9 mouse cellular contexts compared by ENCODE assay signal in the genomic region with DNA sequence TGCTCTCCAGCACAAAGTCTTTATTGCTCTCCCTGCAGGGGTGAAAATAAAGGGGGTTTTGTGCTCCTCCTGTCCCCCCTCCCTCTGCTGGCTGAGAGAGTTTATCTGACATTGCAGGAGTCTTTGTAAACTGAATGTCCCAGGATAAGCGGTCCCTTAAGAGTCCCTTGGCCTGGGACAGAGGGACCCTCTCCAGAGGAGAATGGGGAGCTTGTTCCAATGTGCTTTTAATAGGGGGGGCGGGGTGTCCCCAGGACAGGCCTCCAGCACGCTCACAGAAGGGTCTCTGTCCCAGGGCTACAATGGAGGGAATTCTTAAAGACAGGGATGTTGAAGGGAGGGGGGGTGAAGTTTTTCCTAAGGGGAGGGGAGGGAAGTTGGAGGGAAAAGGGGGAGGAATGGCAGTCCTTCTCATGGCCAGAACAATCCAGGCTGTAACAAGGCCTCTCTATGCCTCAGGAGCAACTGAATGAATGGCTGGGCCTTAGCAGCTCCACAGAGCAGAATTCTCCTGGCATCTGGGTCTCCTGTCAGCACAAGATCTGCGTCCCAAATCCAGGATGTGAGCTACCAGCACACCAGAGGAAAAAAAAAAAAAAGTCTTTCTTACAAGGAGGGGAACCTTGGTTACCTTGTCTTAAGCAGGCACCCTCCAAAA.
DNase-seq lines count a peak whose midpoint lies in the region; ATAC-seq and TF ChIP-seq lines count a peak whose summit lies in the region.
"Had no signal": no experiment of that assay in that cellular context is flagged by ENCODE, and none has a peak within 500 bp of the region (broad histone marks: within the 10 kb centered on the region; RNA-seq: fewer than 3 reads in every experiment).

No protein-coding gene starts in this region.

- peak overlapping the region; percentile 90 for H3K27ac ChIP-seq in forebrain, embryonic 10.5 days
- H3K27ac ChIP-seq in hindbrain, embryonic 12.5 days: peak overlapping the region; percentile 89
- peak overlapping the region; percentile 78 for H3K27ac ChIP-seq in midbrain, embryonic 14.5 days (replicated peaks; ENCODE audit: low read depth, low read length)
- H3K27ac ChIP-seq in liver, postnatal 0 days (ENCODE audit: low read depth): no peak overlapping the region

- ATAC-seq in hindbrain, embryonic 12.5 days (ENCODE audit: low FRiP score): peak; percentile 91
- peak; percentile 86 for ATAC-seq in midbrain, embryonic 14.5 days (ENCODE audit: low FRiP score, low TSS enrichment)
- no peak for ATAC-seq in liver, postnatal 0 days

- no peak overlapping the region for H3K9ac ChIP-seq in hindbrain, embryonic 12.5 days
- no peak overlapping the region for H3K9ac ChIP-seq in midbrain, embryonic 14.5 days (replicated peaks; ENCODE audit: low read length)
- H3K9ac ChIP-seq in liver, postnatal 0 days (replicated peaks): no peak overlapping the region

- H3K4me2 ChIP-seq in hindbrain, embryonic 12.5 days (replicated peaks): no peak overlapping the region
- H3K4me2 ChIP-seq in midbrain, embryonic 14.5 days (ENCODE audit: low read length): no peak overlapping the region
- no peak overlapping the region for H3K4me2 ChIP-seq in liver, postnatal 0 days (ENCODE audit: low read depth, low read length)

- DNase-seq in layer of hippocampus, adult 8-10 months (ENCODE audit: low spot score in 2 of 2): peak; percentile 51 to 68
- DNase-seq in layer of hippocampus, postnatal 25 days (ENCODE audit: extremely low spot score in 1 of 2, low spot score in 1 of 2): no peak
- DNase-seq in forebrain, embryonic 10.5 days (ENCODE audit: extremely low spot score, low spot score): peak; percentile 61
- DNase-seq in midbrain, embryonic 14.5 days: peak; percentile 71
- no peak for DNase-seq in adrenal gland, postnatal 14 days
- no peak for DNase-seq in liver, postnatal 0 days
- DNase-seq in ovary, postnatal 14 days (ENCODE audit: low spot score): no peak
- DNase-seq: lung, postnatal 14 days had no signal

- 13% methylated on average over 4 of the region's 4 CpGs for WGBS in forebrain, embryonic 10.5 days
- 17% methylated on average over 4 of the region's 4 CpGs for WGBS in hindbrain, embryonic 12.5 days
- WGBS in midbrain, embryonic 14.5 days: 15% methylated on average over 4 of the region's 4 CpGs
- WGBS in liver, postnatal 0 days (ENCODE audit: insufficient replicate concordance): 57% methylated on average over 4 of the region's 4 CpGs

- no peak for TF ChIP-seq CTCF in liver, postnatal 0 days (IDR thresholded peaks at IDR 0.05; ENCODE audit: low read depth)

- peaks cover 32% of the 10 kb centered on the region for H3K27me3 ChIP-seq in forebrain, embryonic 10.5 days (ENCODE audit: poor library complexity, severe bottlenecking)
- H3K27me3 ChIP-seq in hindbrain, embryonic 12.5 days: peaks cover 6% of the 10 kb centered on the region; the same call in 1 of the 2 replicates
- H3K27me3 ChIP-seq in midbrain, embryonic 14.5 days (ENCODE audit: control insufficient read depth, insufficient read depth, low read length): no peaks in the 10 kb centered on the region
- H3K27me3 ChIP-seq in liver, postnatal 0 days (ENCODE audit: insufficient read depth, low read length): no peaks in the 10 kb centered on the region

- H3K4me1 ChIP-seq in forebrain, embryonic 10.5 days: peaks cover 88% of the 10 kb centered on the region
- peaks cover 79% of the 10 kb centered on the region for H3K4me1 ChIP-seq in hindbrain, embryonic 12.5 days
- peaks cover 20% of the 10 kb centered on the region for H3K4me1 ChIP-seq in midbrain, embryonic 14.5 days (ENCODE audit: control insufficient read depth, insufficient read depth, low read length)
- H3K4me1 ChIP-seq in liver, postnatal 0 days (ENCODE audit: insufficient read depth): no peaks in the 10 kb centered on the region

- no peak overlapping the region for H3K4me3 ChIP-seq in forebrain, embryonic 10.5 days
- no peak overlapping the region for H3K4me3 ChIP-seq in hindbrain, embryonic 12.5 days
- no peak overlapping the region for H3K4me3 ChIP-seq in midbrain, embryonic 14.5 days (replicated peaks; ENCODE audit: low read depth, low read length)
- no peak overlapping the region for H3K4me3 ChIP-seq in liver, postnatal 0 days (ENCODE audit: low read depth, low read length)

- no peaks in the 10 kb centered on the region for H3K36me3 ChIP-seq in forebrain, embryonic 10.5 days (replicated peaks)
- no peaks in the 10 kb centered on the region for H3K36me3 ChIP-seq in hindbrain, embryonic 12.5 days
- H3K36me3 ChIP-seq in midbrain, embryonic 14.5 days (ENCODE audit: control insufficient read depth, insufficient read depth, low read length): no peaks in the 10 kb centered on the region
- H3K36me3 ChIP-seq in liver, postnatal 0 days (replicated peaks; ENCODE audit: insufficient read depth, low read length): no peaks in the 10 kb centered on the region

- no peak for TF ChIP-seq EP300 in liver, postnatal 0 days (IDR thresholded peaks at IDR 0.05; ENCODE audit: low read depth)

- no peaks in the 10 kb centered on the region for H3K9me3 ChIP-seq in forebrain, embryonic 10.5 days
- H3K9me3 ChIP-seq in hindbrain, embryonic 12.5 days (replicated peaks): no peaks in the 10 kb centered on the region
- no peaks in the 10 kb centered on the region for H3K9me3 ChIP-seq in midbrain, embryonic 14.5 days (ENCODE audit: control insufficient read depth, low read length)
- H3K9me3 ChIP-seq in liver, postnatal 0 days (ENCODE audit: low read length): no peaks in the 10 kb centered on the region

Comparison
In these comparisons a context has a peak if more than half of its experiments do, and no peak if none do; other contexts are left out.
1. DNase-seq: peak in layer of hippocampus, adult 8-10 months (2 of 2), forebrain, embryonic 10.5 days (single experiment) and midbrain, embryonic 14.5 days (single experiment); none in layer of hippocampus, postnatal 25 days (0 of 2), adrenal gland, postnatal 14 days (single experiment), liver, postnatal 0 days (single experiment) and ovary, postnatal 14 days (single experiment).